Mouse (Mus musculus) lung, embryonic 16.5 days (tissue): ENCODE results near the gene Frmd7. TPM values are rescaled to one million over a fixed set of nuclear protein-coding genes. Genes with fewer than 3 reads are reported as not detected.

Experiments used
- ATAC-seq: fragments of 200-750 bp; cut with Nextera tagmentation; 2 replicates; pipeline ENCODE4 v1.8.0; 2017; ENCODE audit warnings: low read depth, mild to moderate bottlenecking, moderate library complexity
- H3K27ac ChIP-seq: fragments of 300-500 bp; sonication (generic); 2 replicates; pipeline ENCODE4 v1.5.1; 2014; ENCODE audit warnings: mild to moderate bottlenecking, control low read depth, low read length
- H3K27me3 ChIP-seq: fragments of 300-500 bp; sonication (generic); 2 replicates; pipeline ENCODE4 v1.6.1; 2014; ENCODE audit warnings: low read depth, low read length, mixed read lengths; ENCODE audit not compliant: control insufficient read depth, insufficient read depth
- H3K36me3 ChIP-seq: fragments of 300-500 bp; sonication (generic); 2 replicates; pipeline ENCODE4 v1.6.1; 2014; ENCODE audit warnings: low read length; ENCODE audit not compliant: control insufficient read depth, insufficient read depth
- H3K4me1 ChIP-seq: fragments of 300-500 bp; sonication (generic); replicated peaks from 2 replicates; pipeline ENCODE4 v1.6.1; 2014; ENCODE audit warnings: low read length, mixed read lengths; ENCODE audit not compliant: control insufficient read depth, insufficient read depth
- H3K4me2 ChIP-seq: fragments of 300-500 bp; sonication (generic); 2 replicates; pipeline ENCODE4 v1.6.1; 2014; ENCODE audit warnings: low read depth, low read length, control low read depth
- H3K4me3 ChIP-seq: fragments of 300-500 bp; sonication (generic); 2 replicates; pipeline ENCODE4 v1.5.1; 2014; ENCODE audit warnings: mild to moderate bottlenecking, low read length, control low read depth
- H3K9ac ChIP-seq: fragments of 300-500 bp; sonication (generic); 2 replicates; pipeline ENCODE4 v1.6.1; 2014; ENCODE audit warnings: low read length, control low read depth
- H3K9me3 ChIP-seq: fragments of 300-500 bp; sonication (generic); 2 replicates; pipeline ENCODE4 v1.6.1; 2016; ENCODE audit warnings: low read length; ENCODE audit not compliant: control insufficient read depth
- WGBS: fragments of 180-500 bp; shearing (Covaris S2); extraction: QIAGEN DNeasy Blood & Tissue Kit; methylation state at CpG from one replicate; pipeline ENCODE4 v1.1.7; 2014; 5-methylcytosine and 5-hydroxymethylcytosine counted together
- polyA plus RNA-seq: library from polyadenylated mRNA; unstranded; fragments of >200 nt; fragmentation: Nextera tagmentation; extraction: Ambion mirVana; gene quantifications from 2 replicates; pipeline ENCODE4 v1.2.1, GENCODE M21; 2015

Gene Frmd7
- polyA plus RNA-seq, 1 experiment from 2014 or later = 0.14 TPM

- Histone ChIP-seq H3K4me1 (no peaks in the 10 kb centered on the region), H3K4me2 (no peak overlapping the region), H3K27me3 (no peaks in the 10 kb centered on the region), H3K9ac (no peak overlapping the region), H3K27ac (no peak overlapping the region), H3K36me3 (no peaks in the 10 kb centered on the region), H3K9me3 (no peaks in the 10 kb centered on the region), H3K4me3 (no peak overlapping the region)
- ATAC-seq = no peak
- WGBS = 81% methylated on average over 5 of the region's 5 CpGs
Measured at GRCm38 (mm10) chrX:50909915-50910314, 32.6 kb downstream of the Frmd7 start.

GRCm38 (mm10) chrX:50903497-50903896 lies 39.0 kb downstream of the Frmd7 start:
- H3K9me3 ChIP-seq = no peaks in the 10 kb centered on the region
- no peaks in the 10 kb centered on the region for H3K36me3 ChIP-seq
- H3K27me3 ChIP-seq = no peaks in the 10 kb centered on the region
- H3K4me1 ChIP-seq = no peaks in the 10 kb centered on the region
- no peak for ATAC-seq
- no peak overlapping the region for H3K4me2 ChIP-seq
- H3K27ac ChIP-seq = no peak overlapping the region
- H3K4me3 ChIP-seq = no peak overlapping the region
- 80% methylated on average over 3 of the region's 3 CpGs for WGBS
- H3K9ac ChIP-seq = no peak overlapping the region

- Histone ChIP-seq H3K9ac (no peak overlapping the region), H3K4me3 (no peak overlapping the region), H3K27ac (no peak overlapping the region), H3K9me3 (no peaks in the 10 kb centered on the region), H3K4me1 (no peaks in the 10 kb centered on the region), H3K4me2 (no peak overlapping the region), H3K27me3 (no peaks in the 10 kb centered on the region), H3K36me3 (no peaks in the 10 kb centered on the region)
- no peak for ATAC-seq
- WGBS = 79% methylated on average over 2 of the region's 2 CpGs
Measured at GRCm38 (mm10) chrX:50887999-50888398, 54.5 kb downstream of the Frmd7 start.

GRCm38 (mm10) chrX:50874246-50875002 lies 68.1 kb downstream of the Frmd7 start:
- Histone ChIP-seq H3K36me3 (no peaks in the 10 kb centered on the region), H3K9ac (no peak overlapping the region), H3K4me1 (no peaks in the 10 kb centered on the region), H3K27me3 (no peaks in the 10 kb centered on the region), H3K27ac (no peak overlapping the region), H3K4me3 (no peak overlapping the region), H3K9me3 (no peaks in the 10 kb centered on the region), H3K4me2 (no peak overlapping the region)
- ATAC-seq = no peak
- WGBS = 83% methylated on average over 6 of the region's 6 CpGs

- no peaks in the 10 kb centered on the region for H3K36me3 ChIP-seq
- H3K9me3 ChIP-seq = no peaks in the 10 kb centered on the region
Measured at GRCm38 (mm10) chrX:50864734-50865133, 77.8 kb downstream of the Frmd7 start.

GRCm38 (mm10) chrX:50863771-50864170 lies 78.7 kb downstream of the Frmd7 start:
- Histone ChIP-seq H3K27me3 (no peaks in the 10 kb centered on the region), H3K4me2 (no peak overlapping the region), H3K36me3 (no peaks in the 10 kb centered on the region), H3K27ac (no peak overlapping the region), H3K4me1 (no peaks in the 10 kb centered on the region), H3K9me3 (no peaks in the 10 kb centered on the region), H3K9ac (no peak overlapping the region), H3K4me3 (no peak overlapping the region)
- WGBS = 35% methylated on average over 2 of the region's 2 CpGs
- no peak for ATAC-seq

More at GRCm38 (mm10) chrX:50864734-50865133, 77.8 kb downstream of the Frmd7 start:
- H3K27me3 ChIP-seq = no peaks in the 10 kb centered on the region
- H3K9ac ChIP-seq = no peak overlapping the region
- no peak for ATAC-seq
- no peak overlapping the region for H3K4me3 ChIP-seq
- no peak overlapping the region for H3K27ac ChIP-seq
- WGBS = 57% methylated on average over 5 of the region's 5 CpGs
- no peaks in the 10 kb centered on the region for H3K4me1 ChIP-seq
- H3K4me2 ChIP-seq = no peak overlapping the region

- Histone ChIP-seq H3K27ac (no peak overlapping the region), H3K4me3 (no peak overlapping the region), H3K27me3 (no peaks in the 10 kb centered on the region), H3K4me1 (no peaks in the 10 kb centered on the region), H3K9ac (no peak overlapping the region), H3K4me2 (no peak overlapping the region), H3K36me3 (no peaks in the 10 kb centered on the region), H3K9me3 (no peaks in the 10 kb centered on the region)
- 60% methylated on average over 6 of the region's 6 CpGs for WGBS
- no peak for ATAC-seq
Measured at GRCm38 (mm10) chrX:50850428-50851184, 91.9 kb downstream of the Frmd7 start.

Other genes starting within 250 kb of the Frmd7 start
- 7.1 and 8.7 TPM in 2 replicates for gene Stk26, start 101.7 kb downstream of the Frmd7 start, polyA plus RNA-seq
- gene Rap2c, start 75.3 kb upstream of the Frmd7 start, polyA plus RNA-seq = 20.3 and 23.3 TPM in 2 replicates